Mouse (Mus musculus): ENCODE data around the gene Myo5a.
"Not testable (repeated sequence)": the region's sequence is repeated elsewhere in the genome, so short reads cannot be mapped to it uniquely, and the experiment has no call there.

The Myo5a gene

DNA sequence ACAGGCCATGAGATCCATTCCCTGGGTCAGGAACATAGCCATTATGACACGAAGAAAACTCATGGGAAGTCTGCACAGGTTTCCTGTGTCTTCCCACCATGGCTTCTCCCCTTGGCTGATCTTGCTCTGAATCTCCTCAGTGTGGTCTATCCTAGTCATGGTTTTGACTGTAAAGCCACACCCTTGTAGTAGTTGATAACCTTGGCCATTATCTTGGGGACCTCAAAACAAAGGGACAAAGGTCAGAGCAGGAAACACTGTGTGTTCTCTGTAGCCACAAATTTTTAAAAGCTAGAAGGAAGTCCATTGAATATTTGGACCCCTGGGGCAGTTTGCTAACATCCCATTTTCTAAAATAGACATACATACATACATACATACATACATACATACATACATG, 177.5 kb downstream of the Myo5a start:
- no peak for DNase-seq (ENCODE audit: low spot score)

DNA sequence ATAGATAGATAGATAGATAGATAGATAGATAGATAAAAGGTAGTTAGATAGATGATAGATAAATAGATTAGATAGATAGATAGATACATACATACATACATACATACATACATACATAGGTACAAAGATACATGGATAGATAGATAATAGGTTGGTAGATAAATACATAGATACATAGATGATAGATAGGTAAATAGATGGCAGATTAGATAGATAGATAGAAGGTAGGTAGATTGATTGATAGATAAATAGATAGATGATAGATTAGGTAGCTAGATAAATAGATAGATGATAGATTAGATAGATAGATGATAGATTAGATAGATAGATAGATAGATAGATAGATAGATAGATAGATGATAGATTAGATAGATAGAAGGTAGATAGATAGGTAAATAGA, 178.1 kb downstream of the Myo5a start:
- DNase-seq (ENCODE audit: low spot score), result no peak

DNA sequence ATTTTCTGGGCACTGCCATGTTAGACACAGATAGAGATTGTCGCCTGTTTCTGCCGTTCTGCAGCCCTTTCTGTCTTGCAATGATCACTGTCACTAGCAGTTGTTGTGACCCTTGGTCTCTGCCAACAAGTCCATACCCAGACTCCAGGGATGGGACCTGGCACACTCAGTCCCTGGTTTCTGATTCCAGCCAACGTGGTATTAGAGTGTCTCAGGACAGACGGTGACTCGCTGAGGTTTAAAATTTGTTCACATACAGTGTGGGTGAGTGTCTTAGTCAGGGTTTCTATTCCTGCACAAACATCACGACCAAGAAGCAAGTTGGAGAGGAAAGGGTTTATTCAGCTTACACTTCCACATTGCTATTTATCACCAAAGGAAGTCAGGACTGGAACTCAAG, 182.3 kb downstream of the Myo5a start:
- DNase-seq (ENCODE audit: low spot score), result not testable (repeated sequence)

DNA sequence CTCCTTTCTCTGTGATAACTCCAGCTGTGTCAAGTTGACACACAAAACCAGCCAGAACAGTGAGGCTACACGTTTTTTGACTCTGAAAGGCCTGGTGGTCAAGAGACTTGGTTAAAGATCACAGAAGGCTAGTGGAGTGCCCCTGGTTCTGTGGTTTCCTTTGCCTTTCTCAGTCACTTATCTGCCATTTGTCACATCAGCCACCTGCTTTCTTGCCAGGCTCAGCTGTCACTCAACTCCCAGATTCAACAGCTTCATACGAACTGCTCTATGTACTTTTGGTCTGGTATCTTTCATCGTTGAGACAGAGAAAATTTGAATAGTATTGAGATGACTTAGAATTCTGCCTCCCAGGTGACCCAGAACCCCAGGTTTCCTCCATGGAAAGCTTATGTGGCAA, 183.0 kb downstream of the Myo5a start:
- DNase-seq (ENCODE audit: low spot score), result no peak

DNA sequence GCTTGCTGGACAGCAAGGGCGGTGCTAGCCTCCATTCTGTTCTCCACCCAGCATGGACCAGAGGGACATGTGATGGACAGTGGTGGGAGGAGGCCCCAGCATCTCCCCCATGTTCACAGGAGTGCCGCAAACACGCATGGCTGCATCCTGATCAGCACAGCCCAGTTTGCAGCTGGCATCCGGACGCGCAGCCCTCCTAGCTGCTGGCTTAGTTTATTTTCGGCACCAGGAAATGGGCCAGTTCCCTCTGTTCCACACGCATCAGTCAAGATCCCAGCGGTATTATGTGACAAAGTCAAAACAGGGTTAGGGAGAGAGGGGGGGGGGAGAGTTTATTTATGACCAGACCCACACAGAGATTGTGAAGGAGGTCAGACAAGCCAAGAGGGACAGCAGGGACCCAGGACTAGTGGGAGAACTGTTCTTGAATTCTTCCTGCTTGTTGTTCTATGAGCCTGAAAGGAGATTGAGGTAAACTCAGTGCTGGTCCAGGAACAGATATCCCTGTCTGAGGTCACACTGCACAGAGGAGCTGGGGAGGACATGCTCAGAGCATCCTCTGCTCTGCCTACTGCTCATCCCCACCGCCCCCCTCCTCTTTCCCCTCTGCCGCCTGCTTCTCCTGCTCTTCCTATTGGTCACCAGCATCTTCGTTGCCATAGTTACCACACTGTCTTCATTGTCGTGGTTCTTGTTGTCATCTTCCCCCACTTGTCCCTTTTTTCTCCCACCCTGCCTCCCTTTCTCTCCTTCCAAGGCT, 183.6 kb downstream of the Myo5a start:
- DNase-seq (ENCODE audit: low spot score), result no peak

DNA sequence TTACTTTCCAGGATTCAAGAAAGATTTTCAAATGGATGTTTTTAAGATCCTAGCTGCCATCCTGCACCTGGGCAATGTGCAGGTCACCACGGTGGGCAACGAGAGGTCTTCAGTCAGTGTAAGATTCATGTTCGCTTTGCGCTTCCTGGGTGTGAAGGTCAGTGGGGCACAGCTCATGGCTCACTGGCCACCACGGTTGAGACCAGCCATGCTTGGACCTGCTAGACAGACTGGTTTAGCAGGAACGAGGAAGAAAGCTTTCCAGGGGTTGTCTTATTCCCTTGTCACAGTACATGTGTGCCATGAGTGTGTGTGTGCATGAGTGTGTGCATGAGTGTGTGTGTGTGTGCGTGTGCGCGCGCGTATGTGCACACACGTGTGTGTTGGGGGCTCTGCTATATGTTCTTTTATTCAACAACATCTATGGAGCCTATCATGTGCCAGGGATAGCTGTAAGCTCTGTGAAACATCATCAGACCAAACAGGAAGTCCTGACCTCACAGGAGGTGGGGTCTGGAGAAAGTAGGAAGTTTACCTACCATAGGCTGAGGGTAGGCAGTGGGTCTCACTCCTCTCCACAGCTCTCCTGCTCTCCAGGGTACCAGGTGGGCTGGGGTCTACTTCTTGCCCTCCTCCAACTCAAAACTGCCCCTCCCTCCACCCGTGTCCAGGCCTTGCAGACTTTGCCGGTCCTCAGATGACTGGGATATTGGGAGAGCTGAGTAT, 185.2 kb downstream of the Myo5a start:
- no peak for DNase-seq (ENCODE audit: low spot score)

DNA sequence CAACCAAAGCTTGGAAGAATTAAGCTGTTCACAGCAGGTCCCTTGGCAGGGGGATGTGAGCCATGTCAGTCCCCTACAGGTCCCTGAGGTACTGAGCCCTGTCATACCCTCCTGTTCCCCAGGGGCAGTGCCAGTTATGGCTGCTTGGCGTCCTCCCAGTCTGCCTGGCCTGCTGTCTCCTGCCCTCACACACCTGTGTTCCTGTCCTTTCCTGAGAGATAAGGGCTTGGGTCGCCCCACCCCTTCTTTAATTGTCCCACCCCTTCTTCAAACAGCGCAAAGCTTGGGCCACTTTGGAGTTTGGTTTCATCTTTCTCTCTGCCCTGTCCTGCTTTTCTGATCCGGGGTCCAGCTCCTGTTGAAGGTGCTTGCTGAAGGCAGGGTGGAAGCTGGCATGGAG, 188.0 kb downstream of the Myo5a start:
- no peak for DNase-seq (ENCODE audit: low spot score)

DNA sequence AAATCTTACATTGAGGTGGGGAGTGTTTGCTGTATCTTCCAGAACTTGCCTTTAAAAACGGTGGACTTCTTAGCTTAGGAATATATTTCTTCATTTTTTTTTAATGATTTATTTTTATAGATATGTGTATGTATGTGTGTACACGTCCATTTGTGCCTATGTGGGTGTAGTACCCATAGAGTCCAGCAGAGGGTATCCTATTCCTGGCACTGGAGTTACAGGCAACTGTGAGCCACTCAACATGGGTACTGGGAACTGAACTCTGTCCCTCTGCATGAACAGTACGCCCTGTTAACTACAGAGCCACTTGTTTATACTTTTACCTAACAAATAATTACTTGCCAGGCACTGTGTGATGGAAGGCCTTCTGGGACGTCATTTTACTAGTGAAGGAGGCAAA, 188.8 kb downstream of the Myo5a start:
- no peak for DNase-seq (ENCODE audit: low spot score)

DNA sequence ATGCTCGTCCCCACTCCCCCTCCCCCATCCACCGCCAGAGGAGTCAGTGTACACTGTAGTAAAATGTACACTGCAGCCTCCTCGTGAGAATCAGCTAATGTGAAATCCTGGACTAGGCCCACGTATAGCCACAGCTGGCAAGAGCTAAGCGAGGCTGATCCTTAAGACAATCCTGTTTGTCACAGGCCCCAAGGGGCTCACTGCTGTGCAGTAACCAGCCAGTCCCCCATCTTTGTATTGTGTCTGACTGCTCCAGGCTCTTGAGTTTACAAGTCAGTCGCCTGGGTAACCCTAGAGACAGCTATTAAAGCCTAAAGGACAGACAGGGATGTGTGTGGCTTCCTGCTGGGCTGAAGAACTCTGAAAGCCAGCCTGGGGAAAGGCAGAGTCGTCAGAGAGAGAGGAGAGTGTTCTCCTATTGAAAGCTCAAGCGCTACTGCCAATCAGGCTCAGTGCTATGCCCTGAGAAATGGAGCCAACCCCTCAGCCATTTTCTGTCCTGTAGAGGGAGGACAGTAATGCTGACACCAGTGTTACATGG, 190.6 kb downstream of the Myo5a start:
- DNase-seq (ENCODE audit: low spot score), result peak; percentile 78

DNA sequence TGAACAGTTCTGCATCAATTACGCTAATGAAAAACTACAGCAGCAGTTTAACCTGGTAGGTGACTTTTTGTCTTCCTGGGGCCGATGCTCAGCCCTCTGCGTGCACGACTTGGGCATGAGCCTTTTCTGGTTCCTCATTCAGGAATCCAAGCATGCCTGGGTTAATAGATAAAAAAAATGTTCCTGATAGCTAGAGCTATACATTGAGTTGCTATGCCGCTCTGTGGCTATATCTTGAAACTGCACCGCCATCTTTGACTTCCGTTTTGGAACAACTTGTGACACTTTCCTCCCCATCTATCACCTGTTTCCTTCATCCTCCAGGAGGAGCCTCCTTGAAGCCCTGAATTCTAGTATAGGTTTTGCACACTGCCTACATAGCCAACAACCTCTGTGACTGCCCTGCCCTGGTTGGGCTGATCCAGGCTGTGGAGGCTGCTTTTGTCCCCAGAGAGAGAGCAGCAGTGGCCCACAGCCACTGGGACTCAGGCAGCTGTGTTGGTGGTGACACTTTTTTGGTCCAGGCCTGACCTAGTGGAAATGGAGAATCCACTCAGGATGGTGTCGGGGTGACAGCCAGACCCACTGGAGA, 191.5 kb downstream of the Myo5a start:
- peak; percentile 38 for DNase-seq (ENCODE audit: low spot score)

DNA sequence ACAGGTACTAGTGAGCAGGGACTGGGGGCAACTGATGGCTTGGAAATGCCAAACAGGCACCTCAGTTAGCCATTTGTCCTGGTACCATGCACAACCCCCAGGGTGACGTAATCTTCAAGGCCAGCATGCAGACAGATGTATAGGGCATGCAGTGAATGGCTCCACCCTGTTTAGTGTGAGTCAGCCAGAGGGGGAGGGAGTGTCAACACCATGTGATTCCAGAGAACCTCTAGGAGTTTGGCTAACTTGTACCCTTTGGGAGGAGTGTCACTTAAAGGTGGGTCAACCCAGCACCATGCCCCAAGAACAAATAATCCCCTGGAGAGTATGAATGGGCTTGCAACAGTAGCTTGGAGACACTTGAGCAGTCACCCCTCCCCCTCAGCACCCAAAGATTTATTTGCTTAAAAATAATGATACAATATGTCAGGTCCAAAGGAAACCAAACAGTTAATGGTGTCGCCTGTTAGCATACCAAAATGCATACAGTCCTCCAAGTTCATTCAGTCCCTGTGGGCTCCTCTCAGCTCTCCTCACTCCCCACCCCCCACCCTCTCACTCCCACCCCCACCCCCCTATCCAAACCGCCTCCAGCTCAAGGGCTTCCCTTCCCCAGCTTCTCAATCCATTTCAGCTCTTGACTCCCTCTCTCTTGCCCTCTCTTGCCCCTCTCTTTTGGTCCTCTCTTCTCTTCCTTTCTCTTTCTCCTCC, 193.3 kb downstream of the Myo5a start:
- no peak for DNase-seq (ENCODE audit: low spot score)

DNA sequence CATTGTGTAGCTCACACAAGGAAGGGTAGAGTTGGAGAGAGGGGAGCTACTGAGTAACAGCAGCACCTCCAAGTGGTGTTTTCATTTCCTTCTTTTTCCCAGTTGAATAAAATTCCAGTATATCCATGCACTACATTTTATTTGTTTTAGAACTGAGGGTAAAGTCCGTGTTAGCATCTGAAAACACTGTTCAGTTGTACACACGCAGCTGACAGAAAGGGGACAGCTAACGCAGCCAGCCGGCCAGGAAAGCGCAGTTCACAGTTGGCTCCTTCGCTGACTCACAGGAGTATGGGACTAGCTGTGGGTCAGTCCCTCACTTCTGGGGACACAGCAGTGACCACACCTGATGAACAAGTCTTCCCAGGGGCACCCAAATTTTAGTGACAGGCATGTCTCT, 196.3 kb downstream of the Myo5a start:
- DNase-seq (ENCODE audit: low spot score), result no peak

DNA sequence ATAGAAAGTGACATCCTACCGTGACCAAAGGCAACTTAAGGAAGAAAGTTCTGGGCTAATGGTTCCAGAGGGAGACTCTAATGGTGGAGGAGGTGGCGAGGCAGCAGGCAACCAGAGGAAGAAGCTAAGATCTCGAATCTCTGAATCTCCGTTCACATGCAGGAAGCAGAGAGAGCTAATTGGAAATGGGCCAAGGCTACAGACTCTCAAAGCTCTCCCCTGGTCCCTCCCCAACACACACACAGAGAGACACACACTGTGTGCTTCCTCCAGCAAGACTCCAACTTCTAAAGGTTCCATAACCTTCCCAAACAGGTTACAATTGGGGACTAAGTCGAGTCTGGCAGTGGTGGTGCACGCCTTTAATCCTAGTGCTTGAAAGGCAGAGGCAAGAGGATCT, 199.6 kb downstream of the Myo5a start:
- no peak for DNase-seq (ENCODE audit: low spot score)

DNA sequence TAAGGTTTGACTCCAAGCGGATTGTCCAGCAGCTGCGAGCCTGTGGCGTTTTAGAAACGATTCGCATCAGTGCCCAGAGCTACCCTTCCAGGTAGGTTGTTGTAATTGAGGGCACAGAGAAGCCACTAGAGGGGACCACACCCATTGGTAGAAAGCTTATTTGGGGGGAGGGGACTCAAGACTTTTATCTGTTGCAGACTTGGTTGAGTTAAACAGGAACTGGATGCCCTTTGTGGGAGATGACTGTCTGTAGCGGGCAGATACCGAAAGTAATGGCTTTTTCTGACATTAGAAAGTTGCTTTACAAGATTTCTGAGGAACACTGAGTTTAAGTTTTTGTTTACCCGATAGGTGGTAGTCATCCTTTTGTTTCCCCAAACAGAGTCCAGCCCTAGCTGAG, 200.7 kb downstream of the Myo5a start:
- no peak for DNase-seq (ENCODE audit: low spot score)

All from embryo, embryonic 10.5 days (tissue).